Mouse (Mus musculus) gastrocnemius, postnatal 4 days (tissue): Measurements from ENCODE around the gene Gpr89. TPM values are rescaled to one million over a fixed set of nuclear protein-coding genes. Genes with fewer than 3 reads are reported as not detected.

Experiments
- DNase-seq, 2 experiments: peaks; one replicate each; pipeline ENCODE4 v3.0.0; 2021 to 2022; ENCODE audit warnings: low spot score in 2 of 2, mixed read lengths in 2 of 2
- total RNA-seq, 2 experiments: library from RNA; stranded (reverse); gene quantifications; 2 replicates each; pipeline ENCODE4 v1.2.3; 2021

Gene Gpr89
- total RNA-seq, 2 experiments from 2014 or later: 21.1 to 23.6 TPM

- no peak for DNase-seq
These were observed 79.9 kb downstream of the Gpr89 start for GRCm38 (mm10) chr3:96825261-96825660.

- no peak for DNase-seq
These were observed 80.5 kb downstream of the Gpr89 start for GRCm38 (mm10) chr3:96824614-96825013.

- no peak for DNase-seq
These were observed 81.4 kb downstream of the Gpr89 start for GRCm38 (mm10) chr3:96823701-96824100.

- DNase-seq: no peak
These were observed 83.6 kb downstream of the Gpr89 start for GRCm38 (mm10) chr3:96821581-96821980.

- DNase-seq: no peak
These were observed 84.8 kb downstream of the Gpr89 start for GRCm38 (mm10) chr3:96820116-96820915.

Other genes starting within 250 kb of the Gpr89 start
- gene Ankrd35, start 235.2 kb downstream of the Gpr89 start, total RNA-seq: 1 to 10 TPM; 2.0 to 2.6 TPM
- 10 to 100 TPM; 30.7 to 33.3 TPM for gene Pias3, start 209.0 kb downstream of the Gpr89 start, total RNA-seq
- gene Nudt17, start 196.8 kb downstream of the Gpr89 start, total RNA-seq: 1 to 10 TPM; 1.3 to 1.7 TPM
- gene Polr3c, start 177.7 kb downstream of the Gpr89 start, total RNA-seq: 10 to 100 TPM; 23.6 to 24.5 TPM
- gene Rnf115, start 177.7 kb downstream of the Gpr89 start, total RNA-seq: 10 to 100 TPM; 45.1 to 50.6 TPM
- gene Pdzk1, start 76.1 kb downstream of the Gpr89 start, total RNA-seq: under 1 TPM in 1 of 2 experiments, not detected in 1; 0.21 TPM
- not detected for gene Cd160, start 76.0 kb downstream of the Gpr89 start, total RNA-seq
- 1 to 10 TPM; 9.1 to 9.3 TPM for gene Gja5, start 653 bp downstream of the Gpr89 start, total RNA-seq
- gene Gja8, start 20.7 kb upstream of the Gpr89 start, total RNA-seq: not detected